Mouse (Mus musculus): ENCODE data around the gene Chaf1a.

- TF ChIP-seq CTCF (IDR thresholded peaks at IDR 0.05; ENCODE audit: control insufficient read depth, insufficient read depth, low read length) (no peak), POLR2A (IDR thresholded peaks at IDR 0.05; ENCODE audit: borderline replicate concordance, control insufficient read depth, low read depth, low read length) (no peak)
Observed at GRCm38 (mm10) chr17:56030238-56030870, 9.9 kb upstream of the Chaf1a start.
